Mouse (Mus musculus) naive thymus-derived CD4-positive, alpha-beta T cell, adult 2 months (primary cell): Measurements from ENCODE around the gene Ephb1.

Source experiments
- DNase-seq: peaks from one replicate; pipeline ENCODE4 v3.0.0-alpha.2; 2011; ENCODE audit warnings: low read depth

Ephb1 gene

GRCm38 (mm10) chr9:102245551-102245950, 108.9 kb downstream of the Ephb1 start:
- DNase-seq: no peak

DNA sequence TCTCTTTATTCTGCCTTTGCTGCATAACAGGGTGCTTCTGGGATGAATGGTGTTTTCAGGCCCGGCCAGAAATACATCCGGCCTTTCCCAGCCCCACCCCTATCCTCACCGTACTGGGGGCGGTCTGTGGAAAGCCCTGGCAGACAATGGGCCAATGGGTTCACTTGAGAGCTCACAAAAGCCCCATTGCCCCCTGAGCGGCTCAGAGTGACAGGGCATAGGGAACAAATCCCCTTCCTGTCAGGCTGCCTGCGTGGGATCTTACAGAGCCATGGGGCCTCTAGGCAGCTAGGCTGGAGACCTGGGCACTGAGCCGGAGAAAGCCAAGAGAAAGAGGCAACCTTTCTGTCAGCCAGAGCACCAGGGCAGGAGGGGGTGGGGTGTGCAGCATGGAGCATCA, 111.2 kb downstream of the Ephb1 start:
- no peak for DNase-seq

DNA sequence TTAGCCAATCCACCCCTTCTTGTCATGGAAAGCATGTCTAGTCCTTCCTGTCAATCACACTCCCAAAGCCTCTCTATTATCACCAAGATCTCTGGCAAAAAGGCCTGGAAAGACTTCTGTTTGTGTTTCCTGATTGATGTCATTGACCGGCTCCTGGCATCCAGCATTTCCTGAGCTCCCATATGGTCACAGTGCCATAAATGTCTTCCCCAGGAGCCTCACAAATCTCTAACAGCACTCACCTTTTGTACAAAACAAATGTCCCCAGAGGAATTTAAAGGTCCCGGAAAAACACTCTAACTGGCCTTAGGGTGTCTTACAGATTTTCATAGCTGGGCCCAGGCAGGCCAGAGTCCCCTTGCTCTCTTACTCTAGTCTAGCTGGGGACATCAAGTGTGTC, 112.9 kb downstream of the Ephb1 start:
- DNase-seq: no peak

GRCm38 (mm10) chr9:102240215-102240614, 114.3 kb downstream of the Ephb1 start:
- no peak for DNase-seq

DNA sequence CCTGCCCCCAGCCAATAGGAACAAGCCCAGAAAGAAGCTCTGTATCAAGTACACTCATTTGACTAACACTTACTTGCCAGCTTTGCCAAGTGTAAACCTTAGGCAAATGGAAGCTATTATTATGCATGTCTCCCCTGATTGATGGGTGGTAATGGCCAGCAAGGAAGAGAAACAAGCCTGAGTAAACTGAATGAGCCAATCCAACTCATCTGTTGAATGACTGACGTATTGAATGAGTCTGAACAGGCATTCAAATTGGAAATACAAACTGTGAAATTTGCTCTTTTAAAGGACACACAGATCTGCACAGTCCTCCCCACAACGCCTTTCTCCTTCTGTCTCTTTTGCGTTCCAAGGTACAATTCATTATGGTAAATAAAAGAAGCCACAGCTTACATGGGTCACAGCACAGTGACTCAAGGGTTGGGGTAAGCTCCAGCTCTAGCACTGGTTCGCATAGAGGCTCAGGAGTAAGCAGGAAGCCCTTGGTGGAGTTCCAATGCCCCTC, 119.0 kb downstream of the Ephb1 start:
- no peak for DNase-seq

- no peak for DNase-seq
Observed at GRCm38 (mm10) chr9:102231248-102231647, 123.2 kb downstream of the Ephb1 start.

- no peak for DNase-seq
Observed at GRCm38 (mm10) chr9:102216746-102217566, 137.5 kb downstream of the Ephb1 start.

DNA sequence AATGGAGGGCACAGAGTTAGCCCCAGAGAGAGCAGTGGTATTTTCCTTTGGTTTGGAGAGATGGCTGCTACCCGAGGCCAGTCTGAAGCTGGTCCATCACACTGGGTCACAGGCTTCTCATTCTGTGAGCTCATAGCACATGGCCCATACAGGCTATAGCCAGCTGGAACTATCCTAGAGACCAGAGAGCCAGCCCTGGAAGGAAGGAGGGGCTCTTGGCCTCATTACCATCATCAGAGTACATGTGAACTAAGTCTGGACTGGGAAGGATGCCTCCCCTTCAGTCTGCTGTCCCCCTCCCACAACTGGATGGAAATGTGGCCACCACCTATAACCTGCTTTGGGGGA, 142.5 kb downstream of the Ephb1 start:
- DNase-seq: no peak

DNA sequence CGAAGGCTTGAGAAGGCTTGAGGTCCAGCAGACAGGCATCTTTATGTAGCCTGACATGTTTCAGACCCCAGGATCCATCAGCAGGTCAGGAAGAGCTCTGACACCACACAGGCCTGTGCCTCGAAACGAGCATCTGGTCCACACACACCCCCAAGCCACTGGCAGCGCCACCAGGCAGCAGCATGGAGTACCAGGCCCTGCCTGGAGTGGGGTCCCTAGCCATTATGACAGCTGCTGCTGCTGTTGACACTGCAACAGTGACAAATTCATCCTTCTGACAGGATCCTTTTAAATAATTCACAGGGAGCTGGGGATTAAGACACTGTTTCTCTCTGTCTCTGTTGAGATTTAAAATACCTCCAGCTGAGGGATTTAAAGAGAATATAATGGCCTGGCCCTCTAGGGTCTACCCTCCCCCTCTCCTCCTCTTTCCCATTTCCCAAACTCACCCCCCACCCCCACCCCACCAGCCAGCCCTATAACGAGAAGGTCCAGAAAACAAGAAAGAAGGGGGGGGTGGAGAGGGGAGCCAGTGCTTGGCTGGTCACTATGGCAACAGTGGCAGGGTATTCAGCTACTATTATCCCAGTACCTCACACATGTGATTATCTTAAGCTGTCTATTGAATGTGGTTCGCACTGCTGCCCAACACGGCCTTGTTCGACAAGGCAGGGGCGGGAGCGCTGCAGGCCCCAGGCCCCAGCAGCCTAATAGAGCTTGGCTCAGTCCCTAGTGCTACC, 143.0 kb downstream of the Ephb1 start:
- no peak for DNase-seq

DNA sequence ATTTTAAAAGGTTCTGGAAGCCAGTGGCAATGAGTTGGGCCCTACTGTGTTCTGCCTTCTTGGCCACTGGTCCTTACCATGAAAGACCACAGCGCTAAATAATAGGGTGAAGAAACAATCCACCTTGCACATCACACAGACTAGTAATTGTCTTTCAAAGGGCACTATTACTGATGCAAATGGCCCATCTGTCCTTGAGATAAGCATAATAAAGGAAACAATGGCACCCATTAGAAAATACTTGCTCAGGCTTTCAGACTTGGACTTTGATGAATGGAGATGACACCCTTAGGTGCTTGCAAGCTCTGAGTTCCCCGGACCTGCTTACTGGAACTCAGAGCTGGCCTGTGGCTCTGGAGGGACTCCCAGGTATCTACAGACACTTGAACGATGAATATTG, 149.0 kb downstream of the Ephb1 start:
- no peak for DNase-seq

DNA sequence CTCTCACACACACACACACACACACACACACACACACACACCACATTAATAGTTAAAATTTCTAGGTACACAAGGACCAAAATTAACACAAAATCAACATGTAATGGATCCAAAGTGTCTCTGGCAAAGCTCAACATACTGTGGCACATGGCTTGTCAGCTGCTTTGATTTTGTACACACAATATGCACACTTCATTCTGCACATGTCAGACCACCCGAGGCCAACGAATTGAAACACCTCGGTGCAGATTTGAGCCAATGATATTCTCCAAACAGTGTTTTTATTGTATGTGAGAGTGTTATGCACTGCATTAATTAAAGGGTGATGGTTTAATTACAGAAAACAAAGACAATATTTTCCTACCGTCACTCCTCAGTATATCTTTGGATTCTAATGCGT, 152.6 kb downstream of the Ephb1 start:
- DNase-seq: no peak

- DNase-seq: no peak
Observed at GRCm38 (mm10) chr9:102196856-102197255, 157.6 kb downstream of the Ephb1 start.

DNA sequence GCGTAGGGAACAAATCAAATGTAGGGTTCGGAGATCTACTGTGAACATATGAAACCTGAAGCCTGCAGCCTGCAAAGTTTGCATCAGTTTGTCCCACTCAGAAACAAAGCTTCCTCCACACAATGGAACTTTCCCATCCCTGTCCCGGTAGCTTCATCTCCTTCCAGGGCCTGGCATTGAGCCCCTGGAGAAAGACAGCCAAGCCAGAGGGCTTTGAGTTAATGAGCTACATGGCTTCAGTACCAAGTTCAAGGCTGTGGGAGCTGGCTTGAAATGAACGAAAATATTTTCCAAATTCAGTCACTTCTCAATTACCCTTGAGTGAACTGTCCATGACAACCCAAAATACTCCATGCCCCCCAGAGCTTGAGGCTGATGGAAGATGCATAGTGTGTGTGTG, 160.4 kb downstream of the Ephb1 start:
- DNase-seq: no peak

GRCm38 (mm10) chr9:102192724-102193685, 161.5 kb downstream of the Ephb1 start:
- DNase-seq: no peak

- no peak for DNase-seq
Observed at GRCm38 (mm10) chr9:102190058-102190457, 164.4 kb downstream of the Ephb1 start.

GRCm38 (mm10) chr9:102189406-102189805, 165.1 kb downstream of the Ephb1 start:
- DNase-seq: no peak

- no peak for DNase-seq
Observed at GRCm38 (mm10) chr9:102183663-102184274, 170.7 kb downstream of the Ephb1 start.

DNA sequence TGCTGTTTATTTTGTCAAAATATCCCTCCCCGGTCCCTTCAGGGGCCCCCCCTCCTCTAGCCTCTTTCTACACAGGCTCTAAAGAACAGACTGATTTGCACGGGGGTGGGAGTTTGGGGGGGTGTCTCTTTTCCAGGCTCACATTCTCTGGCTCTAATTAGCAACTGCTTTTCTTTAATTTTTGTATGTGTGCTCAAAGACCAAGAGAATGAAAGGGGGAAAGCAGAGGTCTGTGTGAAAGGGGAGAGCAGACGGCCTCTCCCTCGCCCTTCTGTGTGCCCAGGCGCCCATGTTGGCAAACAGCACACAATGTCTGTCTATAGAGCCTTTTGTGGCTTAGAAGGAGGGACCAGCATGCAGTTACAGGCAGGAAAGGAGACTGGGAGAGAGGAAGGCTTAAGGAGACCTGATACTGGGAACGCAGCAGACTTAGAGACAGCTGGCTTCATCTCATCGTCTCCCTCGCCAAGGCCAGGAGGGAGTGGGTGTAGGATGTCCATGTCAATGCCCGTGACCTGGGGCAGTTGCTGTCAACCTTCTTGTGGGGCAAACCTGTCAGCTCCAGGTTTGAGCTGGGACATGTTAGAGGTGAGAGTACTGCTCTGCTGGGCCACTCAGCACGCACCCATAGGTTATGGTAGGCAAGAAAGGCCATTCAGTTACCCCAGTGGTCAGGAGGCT, 172.5 kb downstream of the Ephb1 start:
- DNase-seq: no peak

DNA sequence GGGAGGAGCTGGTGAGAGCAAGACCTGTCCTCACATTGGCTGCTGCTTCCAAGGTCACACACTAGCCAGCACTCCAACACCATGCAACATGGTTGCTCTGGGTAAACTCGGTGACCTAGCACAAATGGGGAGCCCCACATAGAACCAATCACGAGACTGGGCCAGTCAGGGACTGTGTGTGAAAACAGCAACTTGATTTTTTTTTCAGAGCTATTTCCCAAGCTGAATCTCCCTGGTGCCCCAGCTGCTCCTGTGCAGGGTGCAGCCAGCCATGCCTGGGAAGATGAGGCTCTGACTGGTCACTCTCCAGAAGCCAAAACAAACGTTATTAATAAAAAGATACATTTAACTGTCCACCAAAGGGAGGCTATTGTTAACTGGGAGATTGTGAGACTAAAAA, 173.2 kb downstream of the Ephb1 start:
- DNase-seq: no peak

DNA sequence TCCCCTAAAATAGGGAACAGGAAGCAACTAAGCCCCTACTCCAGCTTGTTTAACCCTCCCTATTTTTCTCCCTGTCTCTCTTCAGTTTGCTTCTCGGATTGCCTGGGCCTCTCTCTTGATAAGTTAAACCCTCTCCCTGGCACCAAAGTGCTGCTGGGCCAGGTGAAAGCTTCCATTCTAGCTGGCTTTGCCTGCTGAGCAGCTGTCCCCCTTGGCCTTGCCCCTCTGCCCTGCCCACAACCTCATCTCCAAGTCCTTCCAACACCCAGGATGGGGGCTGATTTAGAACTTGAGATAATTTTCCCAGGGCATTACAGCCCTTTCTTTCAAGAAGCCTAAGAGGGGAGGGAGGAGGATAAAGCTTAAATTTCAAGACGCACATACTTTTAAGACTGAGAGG, 174.0 kb downstream of the Ephb1 start:
- DNase-seq: no peak

DNA sequence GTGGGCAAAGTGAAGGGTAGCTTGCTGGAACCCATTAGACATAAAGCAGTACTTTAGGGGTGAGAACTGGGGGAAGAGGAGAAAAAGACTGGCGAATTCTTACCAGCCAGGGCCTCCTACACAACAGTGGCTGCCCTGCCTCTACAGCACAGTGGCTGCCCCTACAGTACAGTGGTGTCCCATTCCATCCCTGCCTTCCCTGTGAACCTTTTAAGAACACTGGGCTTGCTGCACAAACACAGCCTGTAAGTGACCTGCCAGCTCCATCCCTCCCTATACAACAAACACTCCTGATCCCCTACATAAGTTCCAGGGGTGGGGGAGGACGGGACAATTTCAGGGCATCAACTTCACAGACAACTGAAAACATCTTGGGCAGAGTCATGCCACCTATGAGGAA, 174.4 kb downstream of the Ephb1 start:
- no peak for DNase-seq
